14 mouse cellular contexts compared by ENCODE assay signal in the genomic region with DNA sequence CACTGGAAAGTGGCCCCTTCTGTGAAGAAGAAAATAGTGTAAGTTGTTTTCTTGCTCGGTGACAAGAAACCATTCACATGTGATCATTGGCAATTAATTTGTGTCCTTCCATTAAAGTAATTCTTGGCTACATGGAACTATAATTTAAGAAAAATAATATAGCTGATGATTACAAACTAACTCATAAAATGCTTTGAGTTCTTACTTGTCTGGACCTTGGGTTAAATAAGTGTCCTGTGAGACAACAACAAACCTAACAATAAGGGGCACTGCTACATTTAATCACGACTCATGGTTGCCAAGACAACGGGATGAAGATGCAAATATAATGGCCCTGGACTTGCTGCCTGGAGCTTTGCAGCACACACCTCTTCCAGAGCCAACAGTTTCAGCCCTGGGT. TPM values are rescaled to one million over a fixed set of nuclear protein-coding genes. Genes with fewer than 3 reads are reported as not detected.
"Had no signal": no experiment of that assay in that cellular context is flagged by ENCODE, and none has a peak within 500 bp of the region (broad histone marks: within the 10 kb centered on the region; RNA-seq: fewer than 3 reads in every experiment).

A gene (plus strand): TSS at position 301 of the 400 bp plus-strand sequence.

RNA-seq across cellular contexts. Expression of the gene that starts here (rescaled TPM):
- polyA plus RNA-seq: heart, embryonic 12.5 days; heart, embryonic 14.5 days; heart, embryonic 15.5 days; heart, postnatal 0 days; hindbrain, embryonic 14.5 days; hindbrain, embryonic 15.5 days; intestine, embryonic 14.5 days; intestine, embryonic 16.5 days; intestine, postnatal 0 days; kidney, adult 2 months; kidney, embryonic 14.5 days; kidney, embryonic 16.5 days; kidney, postnatal 0 days; large intestine, adult 2 months had no signal
